Mouse (Mus musculus): ENCODE measurements around the gene Siglece.
A peak's percentile ranks its signal among the peaks of the same experiment; 100 is the strongest.

Gene Siglece

DNA sequence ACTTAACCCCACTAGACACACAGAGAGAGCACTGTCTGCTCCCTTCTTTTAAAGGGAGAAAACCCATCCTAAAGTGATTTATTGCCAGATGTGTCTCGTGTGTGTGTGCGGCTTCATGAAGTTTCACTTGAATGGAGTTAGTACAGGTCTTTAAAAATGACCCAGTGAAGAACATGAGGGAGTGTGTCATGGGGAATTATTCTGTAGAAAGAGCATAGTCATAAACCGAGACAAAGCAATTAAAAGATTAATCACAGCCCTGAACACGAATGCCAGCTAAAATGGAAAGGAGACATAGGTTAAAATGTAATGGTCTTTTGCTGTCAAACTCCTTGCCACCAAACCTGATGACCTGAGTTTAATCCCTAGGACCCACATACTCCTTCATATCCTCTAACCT is 26.0 kb downstream of the Siglece start:
- no peak for DNase-seq (ENCODE audit: extremely low spot score, low read depth, low spot score)

DNA sequence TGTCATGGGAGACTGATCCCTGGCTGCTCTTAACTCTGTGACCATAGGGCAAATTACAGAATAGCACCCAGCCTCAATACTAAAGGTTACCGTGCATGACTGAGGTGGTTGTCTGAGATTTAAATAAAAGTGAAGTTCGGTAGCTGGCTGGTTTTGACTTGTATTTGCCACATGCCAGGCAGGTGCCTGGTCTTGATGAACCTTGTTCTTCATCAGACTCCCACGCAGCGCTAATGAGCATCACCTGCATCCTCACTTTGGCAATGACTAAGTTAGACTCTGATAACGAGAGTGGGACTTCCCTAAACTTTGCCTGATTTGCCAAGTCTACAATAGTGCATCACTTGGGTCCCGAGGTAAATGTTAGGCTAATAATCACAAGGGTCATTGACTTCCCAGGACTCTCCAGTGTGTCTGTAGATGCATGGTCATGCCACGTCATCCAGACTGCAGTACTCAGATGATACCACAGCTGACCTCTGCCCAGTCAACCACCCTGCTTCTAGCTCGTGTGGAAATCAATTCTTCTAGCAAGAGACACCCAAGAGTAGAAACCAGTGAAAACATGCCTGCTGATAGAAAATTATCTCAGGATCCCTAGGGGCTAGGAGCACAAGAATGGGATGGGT is 34.1 kb downstream of the Siglece start:
- DNase-seq (ENCODE audit: extremely low spot score, low read depth, low spot score) = no peak

DNA sequence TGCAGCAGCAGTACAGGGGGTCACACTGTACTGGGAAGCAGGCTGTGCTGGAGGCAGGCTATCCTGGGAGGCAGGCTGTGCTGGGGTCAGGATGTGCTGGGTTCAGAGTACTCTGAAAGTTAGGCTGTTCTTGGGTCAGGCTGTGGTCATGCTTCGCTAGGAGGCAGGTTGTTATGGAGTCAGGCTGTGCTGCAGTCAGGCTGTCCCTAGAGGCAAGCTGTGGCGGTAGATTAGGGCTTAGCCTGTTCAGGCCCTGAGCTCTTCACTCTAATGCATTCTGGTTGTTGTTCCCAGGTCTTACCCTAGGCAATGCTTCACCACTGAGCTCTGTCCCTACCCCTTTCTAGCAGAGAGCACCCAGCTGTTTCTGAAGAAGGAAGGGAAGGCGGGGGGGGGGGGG is 34.9 kb downstream of the Siglece start:
- DNase-seq (ENCODE audit: extremely low spot score, low read depth, low spot score) = no peak

DNA sequence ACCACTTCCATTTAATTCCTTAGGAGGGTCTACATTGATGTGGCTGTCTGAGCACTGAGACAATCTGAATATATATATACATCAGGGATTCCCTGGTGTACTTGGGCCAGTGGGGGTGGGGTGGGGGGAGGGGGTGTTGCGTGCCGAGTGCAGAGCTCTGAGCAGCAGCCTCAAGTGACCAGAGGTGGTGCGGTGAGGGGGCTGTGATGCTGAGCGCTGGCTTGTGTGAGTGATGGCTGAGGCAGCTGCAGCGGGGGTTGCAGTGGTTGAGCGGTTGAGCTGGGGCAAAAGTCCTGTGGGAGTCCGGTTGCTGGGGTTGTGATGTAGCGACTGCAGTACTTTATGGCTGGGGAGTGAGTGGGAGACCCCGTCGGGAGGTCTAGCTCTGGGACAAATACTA is 36.1 kb downstream of the Siglece start:
- no peak for DNase-seq (ENCODE audit: extremely low spot score, low read depth, low spot score)

DNA sequence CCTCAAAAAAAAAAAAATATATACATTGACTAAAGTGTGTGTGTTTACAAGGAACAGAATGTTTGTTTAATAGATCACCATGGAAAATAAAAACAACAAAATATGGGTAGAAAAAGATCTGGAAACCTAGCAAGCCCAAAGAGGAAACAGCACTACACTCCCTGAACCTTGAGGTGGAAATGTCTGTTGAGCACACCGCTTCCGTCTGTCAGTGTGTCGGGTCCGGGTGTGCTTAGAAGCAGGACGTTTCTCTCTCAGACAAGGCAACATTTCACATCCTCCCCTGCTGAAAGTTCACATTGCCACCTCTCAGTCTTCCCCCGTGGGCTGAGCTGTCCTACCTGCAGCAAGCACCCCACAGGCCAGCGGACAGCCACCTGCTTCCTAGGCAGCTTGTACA is 37.0 kb downstream of the Siglece start:
- DNase-seq (ENCODE audit: extremely low spot score, low read depth, low spot score) = no peak

DNA sequence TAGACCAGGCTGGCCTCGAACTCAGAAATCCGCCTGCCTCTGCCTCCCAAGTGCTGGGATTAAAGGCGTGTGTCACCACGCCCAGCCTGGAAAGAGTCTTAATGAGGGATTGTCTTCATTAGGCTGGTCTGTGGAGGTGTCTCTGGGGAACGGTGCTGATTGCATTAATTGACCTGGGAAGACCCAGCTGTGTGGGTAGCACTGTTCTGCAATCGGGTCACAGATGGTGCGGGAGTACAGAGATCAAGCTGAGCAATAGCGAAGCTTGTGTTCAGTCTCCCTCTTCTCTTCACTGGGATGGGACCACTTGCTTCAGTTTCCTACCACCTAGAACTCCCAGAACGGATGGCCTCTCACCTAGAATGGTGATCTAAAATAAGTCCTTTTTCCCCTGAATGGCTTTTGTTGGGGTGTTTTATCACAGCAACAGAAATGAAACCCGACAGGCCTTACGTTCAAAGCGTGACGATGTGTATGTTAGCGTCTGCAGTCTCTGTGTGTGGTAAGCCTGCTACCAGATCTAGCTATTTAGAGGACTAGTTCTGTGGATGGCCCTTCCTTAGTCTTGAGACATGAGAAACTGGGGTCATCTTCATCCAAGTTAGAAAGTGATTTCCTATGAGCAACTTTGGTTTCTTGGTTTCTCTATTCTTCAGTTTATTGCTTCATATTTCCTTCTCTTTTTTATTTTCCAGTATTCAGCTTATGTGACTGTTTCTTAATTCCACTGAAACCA is 46.0 kb downstream of the Siglece start:
- DNase-seq (ENCODE audit: extremely low spot score, low read depth, low spot score) = no peak

DNA sequence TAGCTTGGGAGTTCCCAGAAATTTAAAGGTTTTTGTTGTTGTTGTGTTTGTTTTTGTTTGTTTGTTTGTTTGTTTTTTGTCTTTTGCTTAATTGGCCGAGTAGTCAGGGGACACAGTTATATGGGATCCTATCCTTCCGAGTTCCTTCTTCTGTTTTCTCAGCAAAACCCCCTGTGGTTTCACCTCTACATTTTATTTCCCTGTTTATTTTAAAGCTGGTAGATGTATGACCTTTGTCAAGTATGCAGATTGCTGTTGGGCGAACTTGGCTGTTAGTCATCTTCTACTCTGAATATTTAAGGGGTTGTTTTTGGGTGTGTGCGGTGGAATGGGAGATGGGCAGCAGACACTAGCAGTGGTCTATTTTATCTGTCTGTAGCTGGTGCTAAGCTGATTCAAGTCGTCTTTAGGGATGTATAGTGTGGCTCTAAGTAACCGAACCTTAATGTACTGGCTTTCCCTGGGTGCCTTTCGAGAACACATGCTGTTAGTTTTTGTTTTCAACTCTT is 51.6 kb downstream of the Siglece start:
- no peak for DNase-seq (ENCODE audit: extremely low spot score, low read depth, low spot score)

DNA sequence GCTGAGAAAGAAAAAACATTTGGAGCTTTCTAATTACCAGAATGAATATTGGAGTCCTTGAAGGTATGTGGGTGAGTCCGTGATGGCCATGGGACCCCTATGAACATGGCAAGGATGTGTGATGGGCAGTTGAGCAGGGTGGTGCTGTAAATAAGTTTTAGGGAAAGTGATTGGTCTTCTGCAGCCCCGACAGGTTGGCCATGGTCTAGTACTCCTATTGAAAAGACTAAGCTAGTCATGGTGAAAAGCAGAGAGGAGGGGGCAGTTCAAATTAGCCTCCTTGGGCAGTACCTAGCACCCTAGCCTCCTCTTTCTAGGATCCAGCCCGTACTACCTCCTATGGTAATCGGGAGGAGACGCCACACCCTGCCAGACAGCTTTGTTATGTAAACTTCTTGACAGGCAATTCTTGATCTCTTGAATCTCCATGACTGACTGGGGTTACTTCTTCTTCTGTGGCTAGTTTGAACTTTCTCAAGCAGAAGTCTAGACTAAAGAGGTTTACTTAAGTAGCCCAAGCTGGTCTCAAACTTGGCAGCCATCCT is 52.1 kb downstream of the Siglece start:
- no peak for DNase-seq (ENCODE audit: extremely low spot score, low read depth, low spot score)

DNA sequence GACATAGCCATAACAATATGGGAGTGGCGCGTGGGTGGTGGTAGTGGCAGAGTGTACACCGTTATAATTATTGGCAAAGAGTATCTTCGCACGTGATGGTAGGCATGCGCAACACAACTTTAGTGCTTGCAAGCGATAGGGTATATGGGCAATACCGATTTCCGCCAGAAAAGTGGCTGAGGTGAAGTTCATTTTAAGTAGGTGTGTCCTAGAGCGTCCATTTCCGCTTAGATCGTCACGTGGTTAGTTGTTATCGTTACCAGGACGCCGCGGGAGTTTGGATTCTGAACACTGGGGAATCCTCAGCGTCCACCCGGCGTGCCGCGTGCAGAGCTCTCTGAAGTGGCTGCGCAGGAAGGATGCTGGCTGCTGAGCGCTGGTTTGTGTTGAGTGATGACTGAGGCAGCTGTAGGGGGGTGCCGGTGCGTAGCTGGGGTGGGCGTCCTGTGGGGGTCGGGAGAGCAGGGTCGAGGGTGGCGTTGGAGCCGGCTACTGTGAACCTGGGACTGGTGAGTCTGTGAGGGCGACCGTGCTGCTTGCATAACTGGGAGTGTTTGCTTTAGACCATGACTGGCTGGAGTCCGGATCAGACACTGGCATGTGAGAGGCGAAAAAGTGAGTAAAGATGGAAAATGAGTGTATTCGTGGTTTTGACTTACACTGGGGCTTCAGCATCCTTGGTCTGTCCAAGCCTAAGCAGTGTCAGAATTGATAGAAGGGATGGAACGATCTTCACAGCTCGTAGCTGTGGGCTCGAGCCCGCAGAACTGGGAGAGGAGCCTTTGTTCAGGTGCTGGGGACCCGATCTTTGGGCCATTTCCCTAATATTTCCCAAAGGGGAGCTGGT is 52.8 kb downstream of the Siglece start, which contains the start of gene Zfp819:
Gene Zfp819, plus strand, starts transcription at position 274 of the 847 bp plus-strand sequence.
- DNase-seq (ENCODE audit: extremely low spot score, low read depth, low spot score) = peak; percentile 35

DNA sequence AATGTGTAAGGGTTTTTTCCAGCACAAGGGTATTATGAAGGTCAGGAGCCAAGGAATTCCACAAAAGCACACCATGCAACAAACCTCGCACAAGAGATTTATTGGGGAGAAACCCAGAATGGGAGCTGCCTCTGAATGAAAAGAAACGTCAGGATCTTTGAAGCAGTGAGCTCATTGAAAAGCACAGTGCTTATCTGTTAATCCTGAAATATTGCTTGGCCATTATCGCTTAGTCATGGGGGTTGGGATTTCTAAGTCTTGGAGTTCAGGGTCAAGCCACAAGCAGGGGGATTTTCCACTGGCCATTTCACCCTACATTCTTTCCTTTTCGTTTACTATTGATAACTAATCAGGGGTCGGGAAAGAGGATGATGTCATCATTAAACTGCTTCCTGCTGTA is 58.1 kb downstream of the Siglece start:
- no peak for DNase-seq (ENCODE audit: extremely low spot score, low read depth, low spot score)
